Mouse (Mus musculus) embryonic fibroblast, embryonic 13.5 days (primary cell): ENCODE measurements at regions not wholly inside any gene's neighbourhood (a gene's known extent, or its start where the extent isn't known, plus 50 kb on each side); places are given as distances from the start of the nearest gene placed in this dataset.

Experiments used
- H3K27ac ChIP-seq: 2 replicates; pipeline ENCODE4 v1.5.1; 2012; ENCODE audit warnings: low read length, control low read depth, inconsistent platforms; ENCODE audit not compliant: insufficient read depth
- H3K4me1 ChIP-seq: 2 replicates; pipeline ENCODE4 v1.6.1; 2011; ENCODE audit warnings: low read length; ENCODE audit not compliant: control insufficient read depth, insufficient read depth
- H3K4me3 ChIP-seq: 2 replicates; pipeline ENCODE4 v1.5.1; 2011; ENCODE audit warnings: mild to moderate bottlenecking, control low read depth, low read length; ENCODE audit not compliant: insufficient read depth
- CTCF ChIP-seq: IDR thresholded peaks from 2 replicates; pipeline ENCODE4 v1.5.1; 2011; ENCODE audit warnings: mild to moderate bottlenecking, control low read depth, low read length, moderate library complexity, borderline replicate concordance; ENCODE audit not compliant: insufficient read depth
- POLR2A ChIP-seq: IDR thresholded peaks from 2 replicates; pipeline ENCODE4 v1.6.1; 2011; ENCODE audit warnings: low read depth, mild to moderate bottlenecking, control low read depth, low read length, moderate library complexity

DNA sequence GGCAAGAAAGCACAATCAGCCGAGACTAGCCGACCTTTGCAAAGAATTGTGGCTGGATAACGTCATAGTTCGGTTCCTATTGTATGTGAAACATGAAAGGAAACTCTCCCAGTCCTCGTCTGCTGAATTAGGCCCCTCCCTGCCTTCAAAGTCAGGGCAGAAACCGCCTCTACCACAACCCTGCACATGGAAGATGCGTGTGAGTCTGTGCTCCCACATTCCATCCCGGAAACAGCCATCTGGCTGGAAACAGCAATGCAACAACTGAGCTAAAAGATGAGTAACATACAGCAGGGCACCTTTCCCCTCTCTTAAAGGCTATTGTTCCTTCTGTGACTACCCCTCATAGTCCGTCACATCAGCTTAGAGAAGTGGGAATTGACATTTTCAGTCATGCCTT lies 422.1 kb upstream of the Prickle1 start:
- TF ChIP-seq POLR2A: no peak
- TF ChIP-seq CTCF: no peak
- no peaks in the 10 kb centered on the region; the same call in 1 of the 2 replicates for H3K4me1 ChIP-seq
- no peak overlapping the region for H3K27ac ChIP-seq
- H3K4me3 ChIP-seq: no peak overlapping the region

- Histone ChIP-seq H3K4me3 (no peak overlapping the region), H3K27ac (0 out of 2 replicates have a peak overlapping the region, but pooled peaks have one; percentile 0), H3K4me1 (peaks cover 3% of the 10 kb centered on the region; the same call in 1 of the 2 replicates)
- TF ChIP-seq CTCF: no peak
- TF ChIP-seq POLR2A: no peak
Measured at GRCm38 (mm10) chr15:94011499-94011898, 415.8 kb upstream of the Prickle1 start.

DNA sequence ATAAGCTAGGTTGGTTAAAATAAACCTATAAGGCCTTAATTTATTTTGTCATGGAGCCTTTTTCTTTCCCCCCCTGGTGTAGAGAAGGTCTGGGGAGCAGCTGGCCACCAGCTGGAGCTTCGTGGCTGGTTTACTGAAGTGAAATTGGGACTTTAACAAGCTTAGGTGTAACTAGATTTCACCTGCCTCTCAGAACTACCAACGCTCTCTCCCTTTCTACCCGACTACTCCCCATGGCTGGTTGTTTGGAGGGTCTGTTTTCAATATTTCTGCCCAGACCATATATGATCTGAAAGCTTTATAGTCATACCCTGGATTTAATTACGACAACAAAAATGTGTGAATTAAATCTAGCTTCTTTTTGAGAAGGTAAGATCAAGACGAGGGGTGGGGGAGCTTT lies 410.4 kb upstream of the Prickle1 start:
- Histone ChIP-seq H3K4me1 (no peaks in the 10 kb centered on the region; the same call in 1 of the 2 replicates), H3K4me3 (no peak overlapping the region), H3K27ac (no peak overlapping the region)
- TF ChIP-seq CTCF: no peak
- TF ChIP-seq POLR2A: no peak

DNA sequence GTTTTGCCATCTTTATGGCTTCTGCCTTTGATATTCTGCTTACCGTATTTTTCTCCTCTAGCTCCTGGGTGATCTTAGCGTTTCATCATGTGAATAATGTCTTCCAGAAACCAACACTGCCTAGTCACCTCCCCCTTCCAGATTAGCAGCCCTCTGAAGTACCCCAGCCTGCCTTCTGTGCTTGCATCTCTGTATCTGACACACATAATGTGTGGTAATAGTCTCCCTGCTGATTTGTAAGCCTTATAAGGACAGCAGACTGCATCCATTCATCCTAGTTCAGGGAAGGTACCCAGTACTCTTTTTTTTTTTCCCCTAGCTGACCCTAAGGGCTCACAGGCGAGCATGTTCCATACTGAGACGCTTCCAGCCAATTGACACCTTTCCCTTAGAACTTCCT lies 409.2 kb upstream of the Prickle1 start:
- Histone ChIP-seq H3K4me3 (no peak overlapping the region), H3K27ac (peak overlapping the region; percentile 73), H3K4me1 (no peaks in the 10 kb centered on the region; the same call in 1 of the 2 replicates)
- TF ChIP-seq POLR2A (no peak), CTCF (no peak)

- no peaks in the 10 kb centered on the region; the same call in 1 of the 2 replicates for H3K4me1 ChIP-seq
- no peak overlapping the region for H3K27ac ChIP-seq
- no peak overlapping the region for H3K4me3 ChIP-seq
- TF ChIP-seq POLR2A (no peak), CTCF (no peak)
Measured at GRCm38 (mm10) chr15:94003145-94003544, 407.5 kb upstream of the Prickle1 start.

- Histone ChIP-seq H3K4me3 (no peak overlapping the region), H3K4me1 (0 out of 2 replicates have a peak, but pooled peaks cover 2% of the 10 kb centered on the region), H3K27ac (no peak overlapping the region)
- TF ChIP-seq POLR2A (no peak), CTCF (no peak)
Measured at GRCm38 (mm10) chr15:93994542-93994941, 398.9 kb upstream of the Prickle1 start.

- Histone ChIP-seq H3K27ac (no peak overlapping the region), H3K4me1 (0 out of 2 replicates have a peak, but pooled peaks cover 2% of the 10 kb centered on the region), H3K4me3 (no peak overlapping the region)
- TF ChIP-seq CTCF (no peak), POLR2A (no peak)
Measured at GRCm38 (mm10) chr15:93990139-93990538, 394.4 kb upstream of the Prickle1 start.

DNA sequence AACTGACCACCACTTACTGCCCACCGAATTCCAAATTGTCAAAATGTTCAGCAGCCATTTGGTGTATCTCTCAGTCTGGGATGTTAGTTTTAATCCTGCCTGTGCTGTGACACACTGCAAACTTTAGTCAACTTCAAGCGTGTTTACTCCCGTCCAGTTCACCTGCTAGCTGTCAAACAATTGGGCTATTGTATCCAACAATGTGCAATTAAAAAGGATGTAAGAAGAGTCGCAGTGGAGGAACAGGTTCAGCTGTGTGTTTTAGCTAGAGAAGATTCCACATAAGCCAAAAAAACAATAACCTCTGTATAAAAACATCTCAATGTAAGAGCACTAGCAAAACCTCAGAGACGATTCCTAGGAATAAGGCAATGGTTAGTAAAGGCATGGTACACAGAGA lies 392.7 kb upstream of the Prickle1 start:
- Histone ChIP-seq H3K27ac (no peak overlapping the region), H3K4me1 (no peaks in the 10 kb centered on the region), H3K4me3 (no peak overlapping the region)
- TF ChIP-seq CTCF: no peak
- TF ChIP-seq POLR2A: no peak

DNA sequence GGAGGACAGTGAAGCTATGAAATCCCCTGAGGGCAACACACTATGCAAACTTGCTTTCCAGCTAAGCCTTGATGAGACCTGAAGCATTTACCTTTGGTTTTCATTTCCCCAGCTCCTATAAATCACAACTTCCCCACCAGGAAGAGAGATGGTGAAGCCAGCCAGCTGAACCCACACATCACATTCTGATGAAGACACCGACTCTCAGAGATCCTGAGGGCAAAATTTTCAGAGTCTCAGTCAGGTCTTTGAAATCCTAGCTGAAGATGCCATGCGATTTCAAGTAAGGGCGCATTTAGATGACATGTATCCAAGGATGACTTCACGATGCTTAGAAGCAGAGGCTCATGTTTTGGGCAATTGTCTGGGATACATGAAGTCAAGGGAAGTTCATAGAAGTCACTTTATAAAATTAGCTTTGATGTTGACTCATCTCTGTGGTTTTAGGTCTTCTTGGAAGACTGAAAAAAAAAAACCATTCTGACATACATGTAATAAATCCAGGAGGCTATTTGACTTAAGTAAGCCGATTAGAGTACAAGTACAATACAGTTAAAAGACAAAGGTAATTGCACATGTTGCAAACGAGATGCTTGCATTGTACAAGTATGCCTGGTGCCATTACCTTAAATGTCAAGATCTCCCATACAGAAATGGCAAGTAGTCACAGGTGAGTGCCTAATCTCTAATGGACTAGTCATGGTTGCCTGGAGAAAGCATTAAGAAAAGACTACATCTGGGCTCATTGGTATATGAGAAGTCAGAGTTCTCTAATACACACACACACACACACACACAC lies 391.1 kb upstream of the Prickle1 start:
- Histone ChIP-seq H3K4me1 (no peaks in the 10 kb centered on the region), H3K4me3 (no peak overlapping the region), H3K27ac (no peak overlapping the region; the same call in 1 of the 2 replicates)
- TF ChIP-seq POLR2A (no peak), CTCF (no peak)

- Histone ChIP-seq H3K27ac (no peak overlapping the region), H3K4me3 (no peak overlapping the region), H3K4me1 (no peaks in the 10 kb centered on the region)
- TF ChIP-seq CTCF (no peak), POLR2A (no peak)
Measured at GRCm38 (mm10) chr15:93982091-93982490, 386.4 kb upstream of the Prickle1 start.
